In genomic region chr13:12503238-12503751, GRCm38 (mm10) we compare ENCODE assay signal across 9 mouse cellular contexts. TPM values are rescaled to one million over a fixed set of nuclear protein-coding genes. Genes with fewer than 3 reads are reported as not detected.
DNase-seq lines count a peak whose midpoint lies in the region; ATAC-seq lines count a peak whose summit lies in the region.
"Had no signal": no experiment of that assay in that cellular context is flagged by ENCODE, and none has a peak within 500 bp of the region (broad histone marks: within the 10 kb centered on the region; RNA-seq: fewer than 3 reads in every experiment).

No protein-coding gene starts in this region.

- H3K9me3 ChIP-seq in heart, embryonic 13.5 days = no peaks in the 10 kb centered on the region
- H3K9me3 ChIP-seq in heart, embryonic 10.5 days = no peaks in the 10 kb centered on the region
- no peaks in the 10 kb centered on the region for H3K9me3 ChIP-seq in embryonic facial prominence, embryonic 12.5 days
- no peaks in the 10 kb centered on the region for H3K9me3 ChIP-seq in limb, embryonic 12.5 days

- H3K4me3 ChIP-seq in heart, embryonic 13.5 days = no peak overlapping the region
- H3K4me3 ChIP-seq in heart, embryonic 10.5 days = no peak overlapping the region
- no peak overlapping the region for H3K4me3 ChIP-seq in embryonic facial prominence, embryonic 12.5 days
- no peak overlapping the region for H3K4me3 ChIP-seq in limb, embryonic 12.5 days (replicated peaks)

- peak overlapping the region; percentile 37; the same call in 1 of the 2 replicates for H3K9ac ChIP-seq in heart, embryonic 13.5 days
- no peak overlapping the region for H3K9ac ChIP-seq in embryonic facial prominence, embryonic 12.5 days
- no peak overlapping the region for H3K9ac ChIP-seq in limb, embryonic 12.5 days (replicated peaks)

- H3K27me3 ChIP-seq in heart, embryonic 13.5 days (replicated peaks) = no peaks in the 10 kb centered on the region
- no peaks in the 10 kb centered on the region for H3K27me3 ChIP-seq in heart, embryonic 10.5 days (ENCODE audit: insufficient read depth, poor library complexity, severe bottlenecking)
- no peaks in the 10 kb centered on the region for H3K27me3 ChIP-seq in embryonic facial prominence, embryonic 12.5 days
- H3K27me3 ChIP-seq in limb, embryonic 12.5 days = no peaks in the 10 kb centered on the region
- H3K27me3 ChIP-seq in splenic B cell, adult 2 months (ENCODE audit: control insufficient read depth, insufficient read depth, low read length, poor library complexity, severe bottlenecking) = no peaks in the 10 kb centered on the region

- H3K36me3 ChIP-seq in heart, embryonic 13.5 days = no peaks in the 10 kb centered on the region
- H3K36me3 ChIP-seq in heart, embryonic 10.5 days = no peaks in the 10 kb centered on the region
- no peaks in the 10 kb centered on the region for H3K36me3 ChIP-seq in embryonic facial prominence, embryonic 12.5 days
- H3K36me3 ChIP-seq in limb, embryonic 12.5 days = no peaks in the 10 kb centered on the region
- H3K36me3 ChIP-seq in splenic B cell, adult 2 months (ENCODE audit: control insufficient read depth, insufficient read depth, low read length, poor library complexity, severe bottlenecking) = peaks cover 8% of the 10 kb centered on the region; the same call in 1 of the 2 replicates

- no peak overlapping the region for H3K4me2 ChIP-seq in heart, embryonic 13.5 days
- H3K4me2 ChIP-seq in embryonic facial prominence, embryonic 12.5 days (replicated peaks) = no peak overlapping the region
- H3K4me2 ChIP-seq in limb, embryonic 12.5 days = no peak overlapping the region

- peaks cover 14% of the 10 kb centered on the region for H3K4me1 ChIP-seq in heart, embryonic 13.5 days
- H3K4me1 ChIP-seq in heart, embryonic 10.5 days = no peaks in the 10 kb centered on the region
- peaks cover 10% of the 10 kb centered on the region; the same call in 1 of the 2 replicates for H3K4me1 ChIP-seq in embryonic facial prominence, embryonic 12.5 days
- H3K4me1 ChIP-seq in limb, embryonic 12.5 days (replicated peaks) = 0 out of 2 replicates have a peak, but pooled peaks cover 5% of the 10 kb centered on the region

- no peak for DNase-seq in heart, embryonic 10.5 days (ENCODE audit: low spot score)
- peak; percentile 79 for DNase-seq in splenic B cell, adult 2 months (ENCODE audit: low read depth, low spot score)
- DNase-seq in adrenal gland, postnatal 36 days = no peak
- no peak for DNase-seq in left cerebral cortex, adult 8-10 months (ENCODE audit: low spot score in 2 of 2)
- no peak for DNase-seq in right cerebral cortex, postnatal 14 days
- DNase-seq: adrenal gland, postnatal 25 days had no signal

- no peak overlapping the region for H3K27ac ChIP-seq in heart, embryonic 13.5 days (replicated peaks)
- H3K27ac ChIP-seq in heart, embryonic 10.5 days = no peak overlapping the region
- peak overlapping the region; percentile 76 for H3K27ac ChIP-seq in embryonic facial prominence, embryonic 12.5 days
- 0 out of 2 replicates have a peak overlapping the region, but pooled peaks have one; percentile 41 for H3K27ac ChIP-seq in limb, embryonic 12.5 days

- WGBS in heart, embryonic 13.5 days = 67% methylated on average over 11 of the region's 11 CpGs
- 65% methylated on average over 11 of the region's 11 CpGs for WGBS in heart, embryonic 10.5 days
- WGBS in embryonic facial prominence, embryonic 12.5 days = 40% methylated on average over 11 of the region's 11 CpGs
- WGBS in limb, embryonic 12.5 days = 54% methylated on average over 11 of the region's 11 CpGs

- no peak for ATAC-seq in heart, embryonic 13.5 days (ENCODE audit: extremely low read depth, insufficient number of reproducible peaks, low FRiP score, low TSS enrichment)
- peak; percentile 52; the same call in 1 of the 2 replicates for ATAC-seq in embryonic facial prominence, embryonic 12.5 days (ENCODE audit: insufficient number of reproducible peaks, insufficient read depth, low FRiP score, low TSS enrichment)
- no peak for ATAC-seq in limb, embryonic 12.5 days (ENCODE audit: insufficient number of reproducible peaks, insufficient read depth, low FRiP score, low TSS enrichment, low read depth)

RNA-seq across cellular contexts. Expression of gene Edaradd, which starts 16.9 kb away (rescaled TPM):
- 0.46 and 0.49 TPM in 2 replicates for polyA plus RNA-seq in heart, embryonic 13.5 days (2015; fragmentation: Nextera tagmentation; extraction: Ambion mirVana)
- 0.39 and 0.67 TPM in 2 replicates for polyA plus RNA-seq in heart, embryonic 10.5 days (2016; fragmentation: Nextera tagmentation; extraction: Ambion mirVana)
- 4.1 and 4.6 TPM in 2 replicates for polyA plus RNA-seq in embryonic facial prominence, embryonic 12.5 days (2016; fragmentation: Nextera tagmentation; extraction: Ambion mirVana)
- polyA plus RNA-seq in limb, embryonic 12.5 days (2016; fragmentation: Nextera tagmentation; extraction: Ambion mirVana) = 2.3 and 2.5 TPM in 2 replicates
- total RNA-seq in adrenal gland, postnatal 36 days (2021) = under 1 TPM; 0.03 to 0.07 TPM
- total RNA-seq in left cerebral cortex, adult 8-10 months (2022) = under 1 TPM in 3 of 4 experiments, not detected in 1; 0.13 to 0.28 (median 0.14) TPM

RNA-seq across cellular contexts. Expression of gene Lgals8, which starts 38.6 kb away (rescaled TPM):
- 13.5 and 14.5 TPM in 2 replicates for polyA plus RNA-seq in heart, embryonic 13.5 days (2015; fragmentation: Nextera tagmentation; extraction: Ambion mirVana)
- 10.5 and 11.2 TPM in 2 replicates for polyA plus RNA-seq in heart, embryonic 10.5 days (2016; fragmentation: Nextera tagmentation; extraction: Ambion mirVana)
- polyA plus RNA-seq in embryonic facial prominence, embryonic 12.5 days (2016; fragmentation: Nextera tagmentation; extraction: Ambion mirVana) = 18.0 and 20.5 TPM in 2 replicates
- 13.0 TPM in 2 replicates for polyA plus RNA-seq in limb, embryonic 12.5 days (2016; fragmentation: Nextera tagmentation; extraction: Ambion mirVana)
- 10 to 100 TPM; 82.0 to 87.1 TPM for total RNA-seq in adrenal gland, postnatal 36 days (2021)
- 10 to 100 TPM; 38.4 to 44.7 (median 40.0) TPM for total RNA-seq in left cerebral cortex, adult 8-10 months (2022)

Comparison
In these comparisons a context has a peak if more than half of its experiments do, and no peak if none do; other contexts are left out.
1. H3K27ac ChIP-seq: peak in embryonic facial prominence, embryonic 12.5 days (single experiment) and limb, embryonic 12.5 days (single experiment); none in heart, embryonic 13.5 days (single experiment) and heart, embryonic 10.5 days (single experiment).